Mouse (Mus musculus) small intestine, adult 10 weeks (tissue): ENCODE measurements around the gene Slc4a11. TPM values are rescaled to one million over a fixed set of nuclear protein-coding genes. Genes with fewer than 3 reads are reported as not detected.

Source experiments
- polyA plus RNA-seq: library from polyadenylated mRNA; stranded (reverse); fragments of 350-450 nt; fragmentation: Illumina TruSeq; extraction: RNeasy Lipid Tissue Mini Kit (QIAGEN cat#74804); gene quantifications from one replicate; pipeline ENCODE4 v1.2.3, GENCODE M21; 2014; ENCODE audit warnings: low replicate concordance

Slc4a11 gene
- polyA plus RNA-seq: 0.15 TPM

GRCm38 (mm10) chr2:130697153-130697810, at the start of gene Slc4a11:
Gene Slc4a11 (minus strand): TSS chr2:130697519.

GRCm38 (mm10) chr2:130667559-130667958, 29.8 kb downstream of the Slc4a11 start, which contains the start of gene Itpa:
Gene Itpa (plus strand): TSS chr2:130667610.

GRCm38 (mm10) chr2:130664102-130664701, 33.1 kb downstream of the Slc4a11 start, which contains the start of gene Ddrgk1:
Gene Ddrgk1 (minus strand): TSS chr2:130664659.

GRCm38 (mm10) chr2:130642684-130643369, 54.5 kb downstream of the Slc4a11 start, which contains the start of gene Lzts3:
Gene Lzts3 (minus strand): TSS chr2:130642803.

Other genes with a start within 250 kb of the Slc4a11 start
- gene Ptpra, start 247.2 kb downstream of the Slc4a11 start, polyA plus RNA-seq: 52.3 TPM
- 0.59 TPM for gene Mrps26, start 133.8 kb downstream of the Slc4a11 start, polyA plus RNA-seq
- not detected for gene Oxt, start 121.3 kb downstream of the Slc4a11 start, polyA plus RNA-seq
- not detected for gene Avp, start 115.0 kb downstream of the Slc4a11 start, polyA plus RNA-seq
- 22.9 TPM for gene Fastkd5, start 67.5 kb downstream of the Slc4a11 start, polyA plus RNA-seq
- 3.2 TPM for gene Ubox5, start 67.5 kb downstream of the Slc4a11 start, polyA plus RNA-seq
- gene Lzts3, start 54.7 kb downstream of the Slc4a11 start, polyA plus RNA-seq: 5.8 TPM
- gene Ddrgk1, start 32.9 kb downstream of the Slc4a11 start, polyA plus RNA-seq: 3.7 TPM
- 28.7 TPM for gene Itpa, start 29.9 kb downstream of the Slc4a11 start, polyA plus RNA-seq
- 20.3 TPM for gene 4930402H24Rik, start 208.9 kb upstream of the Slc4a11 start, polyA plus RNA-seq
- 19.0 TPM for gene Atrn, start 209.0 kb upstream of the Slc4a11 start, polyA plus RNA-seq